Mouse (Mus musculus): Measurements from ENCODE around the gene Fgfr2.
A peak's percentile ranks its signal among the peaks of the same experiment; 100 is the strongest.
"Not testable (repeated sequence)": the region's sequence is repeated elsewhere in the genome, so short reads cannot be mapped to it uniquely, and the experiment has no call there.

Gene Fgfr2

DNA sequence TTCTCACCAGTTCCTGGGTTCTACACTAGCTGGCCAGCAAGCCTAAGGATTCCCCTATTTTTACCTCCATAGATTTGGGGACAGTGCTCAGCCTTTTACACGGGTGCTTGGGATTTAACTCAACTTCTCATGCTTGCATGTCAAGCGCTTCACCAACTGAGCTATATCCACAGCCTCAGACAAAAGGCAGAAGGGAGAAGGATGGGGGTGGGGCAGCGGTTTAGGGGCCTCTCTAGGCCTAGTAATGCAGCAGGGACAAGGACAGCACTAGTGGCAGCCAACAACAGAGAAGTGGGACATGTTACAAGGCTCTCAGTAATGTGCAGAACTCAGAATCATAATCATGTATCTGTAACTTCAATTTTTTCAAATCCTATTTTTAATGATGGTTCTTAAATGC, 1955.4 kb downstream of the Fgfr2 start:
- no peak for DNase-seq

DNA sequence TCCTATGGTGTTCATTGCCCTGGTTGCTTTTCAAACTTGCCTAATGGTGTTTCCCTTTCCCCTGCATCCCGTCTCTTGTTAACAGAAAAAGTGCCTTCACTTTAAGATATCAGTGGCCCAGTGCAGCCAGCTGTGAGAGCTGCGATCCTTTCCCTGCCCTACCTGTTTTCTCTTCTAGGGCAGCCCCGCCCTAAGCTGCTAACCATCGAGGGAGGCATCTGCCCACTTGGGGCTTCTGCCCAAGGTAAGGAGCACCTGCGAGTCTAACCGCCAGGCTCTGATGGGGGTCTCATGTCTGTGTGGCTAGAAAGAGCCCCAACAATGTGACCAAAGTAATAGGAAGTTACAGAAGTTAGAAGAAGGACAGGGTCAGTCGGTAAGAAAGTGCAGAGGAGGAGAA, 1960.9 kb downstream of the Fgfr2 start:
- no peak for DNase-seq

GRCm38 (mm10) chr7:131153044-131153443, 1970.1 kb downstream of the Fgfr2 start:
- no peak for DNase-seq

GRCm38 (mm10) chr7:131150179-131150578, 1973.0 kb downstream of the Fgfr2 start:
- no peak for DNase-seq

GRCm38 (mm10) chr7:131146214-131146613, 1976.9 kb downstream of the Fgfr2 start, which contains the start of gene 4933402N03Rik:
Gene 4933402N03Rik (minus strand): TSS chr7:131146314.
- no peak for DNase-seq

GRCm38 (mm10) chr7:131133181-131133580, 1990.0 kb downstream of the Fgfr2 start:
- DNase-seq, result no peak

DNA sequence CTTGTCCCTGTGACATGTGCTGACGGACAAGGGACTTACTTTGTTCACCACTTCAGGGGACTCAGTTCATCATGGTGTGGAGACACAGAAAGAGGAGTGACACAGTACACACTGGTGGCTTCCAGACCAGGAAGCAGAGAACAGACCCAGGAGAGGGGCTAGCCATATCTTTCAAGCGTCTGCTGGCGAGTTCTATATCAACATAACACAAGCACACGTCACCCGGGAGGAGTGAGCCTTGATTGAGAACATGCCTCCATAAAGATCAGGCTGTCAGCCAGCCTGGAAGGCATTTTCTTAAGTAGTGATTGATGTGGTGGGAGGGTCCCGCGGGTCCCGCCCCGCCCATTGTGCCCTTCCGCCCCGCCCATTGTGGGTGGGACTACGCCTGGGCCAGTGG, 1993.1 kb downstream of the Fgfr2 start:
- no peak for DNase-seq

DNA sequence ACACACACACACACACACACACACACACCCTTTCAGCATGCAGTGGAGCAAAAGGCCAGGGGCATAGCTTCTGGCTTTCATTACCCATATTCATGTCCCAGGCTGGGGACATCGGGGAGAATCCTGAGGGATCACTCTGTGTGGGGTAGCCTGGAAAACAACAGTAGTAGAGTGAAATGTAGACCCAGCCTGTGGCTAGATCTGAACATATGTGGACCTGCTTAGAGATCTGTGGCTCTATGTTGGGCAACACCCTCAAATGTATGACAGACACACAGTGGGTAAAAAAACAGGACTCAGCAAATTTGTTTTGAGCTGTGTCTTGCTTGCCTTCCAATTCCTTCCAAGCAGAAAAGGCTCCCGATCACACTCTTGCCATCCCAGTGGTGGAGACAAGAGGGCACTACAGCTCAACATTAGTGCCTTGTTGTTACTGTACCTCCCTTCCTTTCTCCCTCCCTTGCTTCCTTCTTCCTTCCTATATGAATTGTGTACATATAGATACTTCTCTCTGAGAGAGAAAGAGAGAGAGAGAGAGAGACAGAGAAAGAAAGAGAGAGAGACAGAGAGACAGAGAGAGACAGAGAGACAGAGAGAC, 2000.8 kb downstream of the Fgfr2 start:
- DNase-seq, result no peak

- no peak for DNase-seq
Observed at GRCm38 (mm10) chr7:131114434-131114833, 2008.7 kb downstream of the Fgfr2 start.

GRCm38 (mm10) chr7:131113676-131114075, 2009.5 kb downstream of the Fgfr2 start:
- no peak for DNase-seq

GRCm38 (mm10) chr7:131112486-131112885, 2010.7 kb downstream of the Fgfr2 start:
- peak; percentile 24 for DNase-seq

DNA sequence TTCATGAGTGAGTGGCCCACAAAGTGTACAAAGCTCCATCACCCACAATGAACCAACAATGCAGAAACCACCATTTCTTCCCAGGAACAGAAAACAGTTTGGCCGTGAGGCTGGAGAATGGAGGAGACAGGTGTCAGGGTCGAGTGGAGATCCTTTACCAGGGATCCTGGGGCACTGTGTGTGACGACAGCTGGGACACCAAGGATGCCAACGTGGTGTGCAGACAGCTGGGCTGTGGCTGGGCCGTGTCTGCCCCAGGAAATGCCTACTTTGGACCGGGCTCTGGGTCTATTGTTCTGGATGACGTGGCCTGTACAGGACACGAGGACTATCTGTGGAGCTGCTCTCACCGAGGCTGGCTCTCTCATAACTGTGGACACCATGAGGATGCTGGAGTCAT, 2040.7 kb downstream of the Fgfr2 start:
- not testable (repeated sequence) for DNase-seq

DNA sequence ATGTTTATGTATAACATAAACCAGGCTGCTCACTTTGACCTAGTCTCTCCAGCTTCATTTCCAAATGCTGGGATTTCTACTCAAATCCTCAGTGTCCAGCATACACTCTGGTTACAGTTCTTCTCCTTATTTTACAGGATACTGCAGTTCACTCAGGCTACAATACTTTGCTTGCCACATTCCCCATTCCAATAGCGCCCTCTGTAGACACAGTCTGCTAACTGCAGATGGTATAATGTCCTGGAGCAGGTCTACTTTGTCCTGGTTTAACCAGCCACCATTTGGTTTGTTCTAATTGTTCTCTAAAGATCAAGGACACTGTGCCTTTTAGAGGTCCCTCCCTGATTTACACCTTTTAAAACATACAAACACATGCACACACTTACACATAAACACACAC, 2047.2 kb downstream of the Fgfr2 start:
- DNase-seq, result no peak

DNA sequence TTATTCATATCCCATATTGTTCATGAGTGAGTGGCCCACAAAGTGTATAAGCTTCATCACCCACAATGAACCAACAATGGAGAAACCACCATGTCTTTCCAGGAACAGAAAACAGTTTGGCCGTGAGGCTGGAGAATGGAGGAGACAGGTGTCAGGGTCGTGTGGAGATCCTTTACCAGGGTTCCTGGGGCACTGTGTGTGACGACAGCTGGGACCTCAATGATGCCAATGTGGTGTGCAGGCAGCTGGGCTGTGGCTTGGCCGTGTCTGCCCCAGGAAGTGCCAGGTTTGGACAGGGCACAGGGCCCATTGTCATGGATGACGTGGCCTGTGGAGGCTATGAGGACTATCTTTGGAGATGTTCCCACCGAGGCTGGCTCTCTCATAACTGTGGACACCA, 2049.1 kb downstream of the Fgfr2 start:
- not testable (repeated sequence) for DNase-seq

GRCm38 (mm10) chr7:131073476-131073875, 2049.7 kb downstream of the Fgfr2 start:
- DNase-seq, result not testable (repeated sequence)

DNA sequence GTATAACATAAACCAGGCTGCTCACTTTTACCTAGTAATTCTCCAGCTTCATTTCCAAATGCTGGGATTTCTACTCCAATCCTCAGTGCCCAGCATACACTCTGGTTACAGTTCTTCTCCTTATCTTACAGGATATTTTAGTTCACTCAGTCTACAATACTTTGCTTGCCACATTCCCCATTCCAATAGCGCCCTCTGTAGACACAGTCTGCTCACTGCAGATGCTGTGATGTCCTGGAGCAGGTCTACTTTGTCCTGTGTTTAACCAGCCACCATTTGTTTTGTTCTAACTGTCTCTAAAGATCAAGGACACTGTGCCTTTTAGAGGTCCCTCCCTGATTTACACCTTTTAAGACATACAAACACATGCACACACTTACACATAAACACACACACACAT, 2055.0 kb downstream of the Fgfr2 start:
- DNase-seq, result peak; percentile 3

GRCm38 (mm10) chr7:131062541-131062940, 2060.6 kb downstream of the Fgfr2 start:
- DNase-seq, result no peak

DNA sequence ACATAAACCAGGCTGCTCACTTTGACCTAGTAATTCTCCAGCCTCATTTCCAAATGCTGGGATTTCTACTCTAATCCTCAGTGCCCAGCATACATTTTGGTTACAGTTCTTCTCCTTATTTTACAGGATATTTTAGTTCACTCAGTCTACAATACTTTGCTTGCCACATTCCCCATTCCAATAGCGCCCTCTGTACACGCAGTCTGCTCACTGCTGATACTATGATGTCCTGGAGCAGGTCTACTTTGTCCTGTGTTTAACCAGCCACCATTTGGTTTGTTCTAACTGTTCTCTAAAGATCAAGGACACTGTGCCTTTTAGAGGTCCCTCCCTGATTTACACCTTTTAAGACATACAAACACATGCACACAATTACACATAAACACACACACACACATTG, 2063.3 kb downstream of the Fgfr2 start:
- not testable (repeated sequence) for DNase-seq

DNA sequence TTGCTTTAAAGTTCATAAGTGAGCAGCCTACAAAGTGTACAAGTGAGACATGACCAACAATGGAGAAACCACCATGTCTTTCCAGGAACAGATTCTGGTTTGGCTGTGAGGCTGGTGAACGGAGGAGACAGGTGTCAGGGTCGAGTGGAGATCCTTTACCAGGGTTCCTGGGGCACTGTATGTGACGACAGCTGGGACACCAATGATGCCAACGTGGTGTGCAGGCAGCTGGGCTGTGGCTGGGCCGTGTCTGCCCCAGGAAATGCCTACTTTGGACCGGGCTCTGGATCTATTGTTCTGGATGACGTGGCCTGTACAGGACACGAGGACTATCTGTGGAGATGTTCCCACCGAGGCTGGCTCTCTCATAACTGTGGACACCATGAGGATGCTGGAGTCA, 2065.2 kb downstream of the Fgfr2 start:
- not testable (repeated sequence) for DNase-seq

DNA sequence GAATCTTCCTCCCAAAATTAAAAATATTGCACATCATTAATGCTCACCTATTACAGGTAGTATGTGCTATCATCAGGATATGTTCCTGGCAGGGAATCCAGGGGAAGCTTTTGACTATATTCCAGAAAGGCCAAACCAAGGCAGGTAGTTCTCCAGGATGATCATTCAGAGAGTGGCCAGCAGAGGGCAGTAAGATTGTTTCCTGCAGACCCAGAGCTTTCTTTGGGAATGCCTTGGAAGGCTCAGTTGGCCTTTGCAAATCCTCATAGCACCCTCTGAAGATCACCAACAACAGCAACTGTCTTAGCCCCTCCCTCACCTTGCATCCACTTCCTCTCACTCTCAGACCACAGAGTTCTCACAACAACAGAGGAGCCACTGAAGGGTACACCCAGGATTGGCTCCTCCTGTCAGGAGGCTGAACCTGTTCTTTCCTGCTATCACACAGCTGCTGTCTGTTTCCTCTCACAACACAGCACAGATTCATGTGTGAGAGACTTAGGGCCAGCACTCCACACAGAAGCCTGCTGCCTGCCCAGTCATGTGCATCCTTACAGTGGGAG, 2068.3 kb downstream of the Fgfr2 start:
- DNase-seq, result no peak

DNA sequence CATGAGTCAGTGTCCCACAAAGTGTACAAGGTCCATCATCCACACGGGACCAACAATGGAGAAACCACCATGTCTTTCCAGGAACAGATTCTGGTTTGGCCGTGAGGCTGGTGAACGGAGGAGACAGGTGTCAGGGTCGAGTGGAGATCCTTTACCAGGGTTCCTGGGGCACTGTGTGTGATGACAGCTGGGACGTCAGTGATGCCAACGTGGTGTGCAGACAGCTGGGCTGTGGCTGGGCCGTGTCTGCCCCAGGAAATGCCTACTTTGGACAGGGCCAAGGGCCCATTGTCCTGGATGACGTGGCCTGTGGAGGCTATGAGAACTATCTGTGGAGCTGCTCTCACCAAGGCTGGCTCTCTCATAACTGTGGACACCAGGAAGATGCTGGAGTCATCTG, 2073.3 kb downstream of the Fgfr2 start:
- not testable (repeated sequence) for DNase-seq

GRCm38 (mm10) chr7:131045258-131045835, 2077.8 kb downstream of the Fgfr2 start:
- DNase-seq, result peak; percentile 11

DNA sequence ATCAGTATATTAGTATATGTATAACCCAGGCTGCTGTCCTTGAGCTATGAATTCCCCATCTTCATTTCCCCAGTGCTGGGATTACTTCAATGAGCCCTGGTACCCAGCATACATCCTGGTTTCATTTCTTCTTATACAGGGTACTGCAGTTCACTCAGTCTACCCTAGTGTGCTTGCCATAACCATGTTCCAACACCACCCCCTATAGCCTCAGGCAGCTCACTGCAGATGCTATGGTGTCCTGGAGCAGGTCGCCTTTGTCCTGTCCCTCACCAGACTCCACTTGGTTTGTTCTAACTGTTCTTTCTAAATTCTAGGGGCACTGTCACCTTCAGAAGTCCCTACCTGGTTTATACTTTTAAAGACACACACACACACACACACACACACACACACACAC, 2080.5 kb downstream of the Fgfr2 start:
- DNase-seq, result no peak

DNA sequence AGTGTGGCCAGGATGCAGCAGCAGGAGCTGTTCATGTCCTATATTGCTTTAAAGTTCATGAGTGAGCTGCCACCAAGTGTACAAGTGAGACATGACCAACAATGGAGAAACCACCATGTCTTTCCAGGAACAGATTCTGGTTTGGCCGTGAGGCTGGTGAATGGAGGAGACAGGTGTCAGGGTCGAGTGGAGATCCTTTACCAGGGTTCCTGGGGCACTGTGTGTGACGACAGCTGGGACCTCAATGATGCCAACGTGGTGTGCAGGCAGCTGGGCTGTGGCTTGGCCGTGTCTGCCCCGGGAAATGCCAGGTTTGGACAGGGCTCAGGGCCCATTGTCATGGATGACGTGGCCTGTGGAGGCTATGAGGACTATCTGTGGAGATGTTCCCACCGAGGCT, 2082.4 kb downstream of the Fgfr2 start:
- not testable (repeated sequence) for DNase-seq

DNA sequence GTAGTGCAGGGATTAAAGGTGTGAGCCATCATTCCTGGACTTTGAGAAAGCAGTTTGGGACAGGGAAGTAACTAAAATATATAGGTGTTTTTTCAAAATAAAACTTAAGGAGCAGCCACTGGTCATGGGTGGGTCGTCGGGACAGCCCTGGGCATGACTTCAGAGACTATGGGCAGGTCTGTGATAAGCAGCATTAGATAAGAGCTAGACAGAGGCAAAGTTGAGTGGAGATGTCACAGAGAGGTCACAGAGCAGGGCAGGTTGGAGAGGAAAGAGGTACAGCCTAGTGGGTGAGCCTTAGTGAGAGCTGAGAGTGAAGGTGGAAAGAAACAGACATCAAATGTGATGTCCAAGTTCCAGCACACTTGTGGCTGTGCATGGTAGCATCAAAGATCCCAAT, 2086.1 kb downstream of the Fgfr2 start:
- DNase-seq, result no peak

Measured in kidney, adult 18-20 months (tissue).